Mouse (Mus musculus): ENCODE data around the gene Ms4a6d.
"Not testable (repeated sequence)": the region's sequence is repeated elsewhere in the genome, so short reads cannot be mapped to it uniquely, and the experiment has no call there.

Ms4a6d gene

DNA sequence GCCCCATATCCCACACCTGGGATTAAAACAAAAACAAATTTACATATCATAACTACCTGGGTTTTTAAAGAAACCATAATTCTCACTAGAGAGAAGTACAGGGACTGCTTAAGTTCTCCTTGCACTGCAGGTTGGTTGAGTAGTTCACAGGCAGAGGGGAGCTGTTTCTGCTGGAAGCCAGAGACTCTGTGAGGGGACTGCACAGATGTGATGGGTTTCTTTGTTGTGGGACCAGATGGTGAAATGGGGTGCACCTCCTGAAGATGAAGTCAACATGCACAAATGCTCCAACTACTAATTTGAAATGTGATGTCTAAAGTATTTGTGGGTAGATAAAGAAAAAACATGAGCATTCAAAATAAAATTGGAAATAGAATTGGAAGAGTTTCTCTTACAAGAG is 56.7 kb downstream of the Ms4a6d start:
- no peak for DNase-seq

GRCm38 (mm10) chr19:11544383-11544782 is 60.3 kb downstream of the Ms4a6d start:
- not testable (repeated sequence) for DNase-seq

DNA sequence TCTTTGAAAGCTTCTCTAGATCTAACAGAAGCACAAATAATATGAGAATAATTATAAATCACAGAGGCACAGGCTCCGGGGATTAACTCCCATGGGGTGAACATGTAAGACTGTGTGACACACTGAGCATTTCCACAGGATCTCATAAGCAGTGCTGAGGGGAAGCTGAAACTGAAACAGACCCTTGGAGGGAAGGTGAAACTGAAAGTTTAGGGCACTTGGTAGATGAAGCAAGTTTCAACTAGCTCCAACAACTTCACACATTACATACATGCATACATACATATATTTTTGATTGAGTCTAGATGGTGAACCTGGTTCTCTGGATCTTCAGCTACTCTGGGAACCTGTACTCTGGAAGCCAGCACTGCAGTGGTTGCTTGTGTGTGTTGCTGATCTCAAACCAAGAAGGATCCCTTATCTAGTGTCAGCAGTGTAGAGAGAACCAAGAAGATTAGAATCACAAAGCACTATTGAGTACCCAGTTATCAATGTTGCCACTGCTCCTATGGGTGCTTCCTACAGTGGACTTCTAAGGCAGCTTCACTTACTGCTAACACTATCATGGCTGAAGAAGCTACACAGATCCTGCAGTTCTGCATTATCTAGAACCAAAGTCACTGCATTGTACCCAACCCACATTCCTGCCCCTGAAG is 64.4 kb downstream of the Ms4a6d start:
- DNase-seq: peak; percentile 41

DNA sequence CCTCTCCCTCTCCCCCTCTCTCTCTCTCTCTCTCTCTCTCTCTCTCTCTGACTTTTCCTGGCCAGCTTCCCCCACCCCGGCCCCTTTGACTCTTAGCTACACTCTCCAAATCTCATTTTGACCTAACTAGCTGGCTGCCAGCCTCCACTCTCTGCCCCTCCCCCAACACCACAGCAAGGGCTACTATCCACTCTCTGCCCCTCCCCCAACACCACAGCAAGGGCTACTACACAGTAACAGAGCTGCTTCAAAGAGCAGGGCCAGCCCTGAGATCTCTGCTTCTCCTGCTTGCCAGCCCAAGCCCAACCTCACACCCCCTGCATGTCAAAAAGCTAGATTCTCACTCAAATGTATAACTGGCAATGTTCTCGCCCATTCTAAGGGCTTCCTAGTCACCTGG is 67.3 kb downstream of the Ms4a6d start:
- DNase-seq: peak; percentile 51

All from lung, postnatal 36 days (tissue).